Mouse (Mus musculus) stomach, postnatal 0 days (tissue): Measurements from ENCODE around the gene Necab3.

Experiments used
- CTCF ChIP-seq: IDR thresholded peaks from 2 replicates; pipeline ENCODE4 v1.5.1; 2016; ENCODE audit warnings: antibody characterized with exemption, low read depth, mild to moderate bottlenecking, moderate library complexity
- EP300 ChIP-seq: optimal IDR thresholded peaks from 2 replicates; pipeline ENCODE3; 2016; ENCODE audit warnings: antibody characterized with exemption

DNA sequence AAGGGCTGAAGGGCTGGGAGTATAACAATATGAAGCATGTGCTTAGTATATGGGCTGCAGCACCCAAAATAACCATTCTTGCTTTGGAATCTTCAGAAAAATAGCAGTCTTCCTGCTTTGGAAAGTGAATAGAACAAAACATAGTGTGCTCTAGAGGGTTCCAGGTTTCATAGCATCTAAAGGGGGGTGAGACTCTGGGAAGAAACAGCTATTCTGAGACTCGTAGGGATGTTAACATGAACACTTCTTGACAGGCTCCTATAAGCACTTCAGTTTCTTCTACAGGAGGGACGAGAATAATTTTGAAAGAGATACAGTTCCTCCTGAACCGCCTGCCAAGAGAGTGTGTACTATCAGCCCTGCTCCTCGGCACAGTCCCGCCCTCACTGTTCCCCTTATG is 41.3 kb downstream of the Necab3 start:
- TF ChIP-seq CTCF (no peak), EP300 (no peak)
